Mouse (Mus musculus): ENCODE results near the gene Asic5. TPM values are rescaled to one million over a fixed set of nuclear protein-coding genes. Genes with fewer than 3 reads are reported as not detected.

Gene Asic5
- polyA plus RNA-seq, 1 experiment, result not detected

DNA sequence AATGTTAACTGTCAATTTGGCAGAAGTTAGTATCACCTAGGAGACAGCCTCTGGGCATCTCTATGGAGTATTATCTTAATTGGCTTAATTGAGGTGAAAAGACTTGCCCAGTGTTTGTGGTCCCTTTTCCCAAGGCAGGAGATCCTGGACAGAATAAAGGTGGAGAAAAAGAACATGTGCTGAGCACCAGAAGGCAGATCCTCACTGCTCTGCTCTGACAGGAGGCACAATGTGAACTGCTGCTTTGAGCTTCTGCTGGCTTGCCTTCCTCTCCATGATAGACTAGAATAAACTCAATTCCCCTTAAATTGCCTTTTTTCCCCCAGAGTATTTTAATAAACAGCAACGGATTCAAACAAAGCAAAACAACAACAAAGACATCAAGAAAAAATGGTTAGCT, 3.0 kb downstream of the Asic5 start:
- Histone ChIP-seq H3K4me1 (ENCODE audit: control insufficient read depth, insufficient read depth, insufficient read length, low read length) (no peaks in the 10 kb centered on the region), H3K4me3 (ENCODE audit: insufficient read depth, low read depth, low read length) (no peak overlapping the region), H3K27ac (replicated peaks; ENCODE audit: low read depth, low read length) (no peak overlapping the region)

DNA sequence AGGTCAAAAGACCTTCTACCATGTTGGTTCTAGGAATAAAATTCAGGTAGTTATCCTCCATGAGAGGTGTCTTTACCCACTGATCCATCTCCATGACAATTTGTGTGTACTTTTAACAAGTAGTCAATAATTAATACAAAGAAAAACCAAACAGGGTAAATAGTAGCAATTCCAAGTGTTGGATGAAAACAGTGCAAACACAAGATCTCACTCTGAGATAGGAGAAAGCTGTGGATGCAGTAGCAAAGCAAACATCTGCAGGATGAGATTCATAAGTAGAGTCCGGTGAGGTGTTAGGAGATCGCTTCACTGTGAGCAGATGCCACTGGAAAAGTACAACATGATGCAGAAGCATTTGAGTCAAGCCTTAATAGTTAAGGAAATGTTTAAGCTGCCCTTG, 4.0 kb downstream of the Asic5 start:
- no peak overlapping the region for H3K27ac ChIP-seq (replicated peaks; ENCODE audit: low read depth, low read length)
- no peak overlapping the region for H3K4me3 ChIP-seq (ENCODE audit: insufficient read depth, low read depth, low read length)
- H3K4me1 ChIP-seq (ENCODE audit: control insufficient read depth, insufficient read depth, insufficient read length, low read length), result no peaks in the 10 kb centered on the region

DNA sequence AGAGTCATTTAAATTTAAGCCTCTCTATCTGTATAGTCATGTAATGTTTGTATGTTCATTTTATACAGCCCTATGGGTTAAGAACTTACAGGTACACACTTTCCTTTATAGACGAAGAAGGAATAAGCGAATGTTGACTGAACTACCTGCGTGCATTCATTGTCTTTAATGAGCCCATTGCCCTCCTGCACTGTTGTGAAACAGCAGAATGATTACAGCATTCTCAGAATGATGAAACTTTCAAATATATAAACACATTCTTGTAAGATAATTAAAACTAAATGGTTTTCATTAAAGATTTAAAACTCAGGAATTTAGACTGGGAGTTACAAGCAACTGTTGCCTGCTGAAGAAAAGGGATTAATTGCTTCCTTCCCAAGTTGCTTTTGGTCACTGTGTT, 5.5 kb downstream of the Asic5 start:
- no peaks in the 10 kb centered on the region for H3K4me1 ChIP-seq (ENCODE audit: control insufficient read depth, insufficient read depth, insufficient read length, low read length)
- H3K4me3 ChIP-seq (ENCODE audit: insufficient read depth, low read depth, low read length), result no peak overlapping the region
- no peak overlapping the region for H3K27ac ChIP-seq (replicated peaks; ENCODE audit: low read depth, low read length)

DNA sequence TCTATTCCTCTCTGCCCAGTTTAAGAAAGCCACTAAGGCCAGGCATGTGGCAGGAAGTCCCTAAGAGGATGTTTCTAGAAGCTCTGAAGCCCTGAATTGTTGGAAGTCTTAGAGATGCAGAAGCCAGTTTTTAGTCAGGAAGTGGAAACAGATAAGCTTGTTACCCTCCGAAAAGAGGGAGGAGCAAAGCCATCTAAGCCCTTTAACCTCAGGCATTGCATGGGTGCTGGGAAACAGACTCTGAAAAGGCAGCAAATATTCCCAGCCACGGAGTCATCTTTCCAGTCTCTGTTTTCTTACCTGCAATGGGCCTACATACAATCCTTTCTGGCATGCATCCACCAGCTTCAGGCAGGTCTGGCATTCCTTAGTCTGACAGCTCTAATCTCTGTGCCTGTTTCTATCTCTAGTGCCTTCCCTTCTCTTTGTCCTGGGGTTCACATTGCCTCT, 7.6 kb downstream of the Asic5 start:
- H3K27ac ChIP-seq (replicated peaks; ENCODE audit: low read depth, low read length), result no peak overlapping the region
- H3K4me3 ChIP-seq (ENCODE audit: insufficient read depth, low read depth, low read length), result no peak overlapping the region

DNA sequence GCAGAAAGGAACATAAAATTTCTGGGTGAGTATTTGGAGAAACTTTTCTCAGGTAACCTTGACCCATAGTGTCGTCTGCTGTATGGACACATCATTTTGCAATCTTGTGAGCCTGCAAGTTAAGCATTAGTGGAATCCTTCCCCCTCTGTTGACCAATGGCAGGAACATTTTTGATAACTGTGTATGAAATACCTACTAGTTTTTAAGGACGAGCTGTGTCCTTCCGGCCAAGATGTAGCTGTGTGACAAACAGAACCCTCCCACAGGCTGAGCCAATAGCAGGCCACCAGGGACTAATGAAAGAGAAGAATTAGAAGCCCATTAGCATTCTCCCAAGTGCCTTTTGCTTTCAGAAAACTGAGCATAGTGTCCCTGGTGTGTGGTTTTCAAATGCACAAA, 8.4 kb downstream of the Asic5 start:
- Histone ChIP-seq H3K4me1 (ENCODE audit: control insufficient read depth, insufficient read depth, insufficient read length, low read length) (no peaks in the 10 kb centered on the region), H3K27ac (replicated peaks; ENCODE audit: low read depth, low read length) (no peak overlapping the region), H3K4me3 (ENCODE audit: insufficient read depth, low read depth, low read length) (no peak overlapping the region)

More for the DNA sequence above, 7.6 kb downstream of the Asic5 start:
- no peaks in the 10 kb centered on the region for H3K4me1 ChIP-seq (ENCODE audit: control insufficient read depth, insufficient read depth, insufficient read length, low read length)

DNA sequence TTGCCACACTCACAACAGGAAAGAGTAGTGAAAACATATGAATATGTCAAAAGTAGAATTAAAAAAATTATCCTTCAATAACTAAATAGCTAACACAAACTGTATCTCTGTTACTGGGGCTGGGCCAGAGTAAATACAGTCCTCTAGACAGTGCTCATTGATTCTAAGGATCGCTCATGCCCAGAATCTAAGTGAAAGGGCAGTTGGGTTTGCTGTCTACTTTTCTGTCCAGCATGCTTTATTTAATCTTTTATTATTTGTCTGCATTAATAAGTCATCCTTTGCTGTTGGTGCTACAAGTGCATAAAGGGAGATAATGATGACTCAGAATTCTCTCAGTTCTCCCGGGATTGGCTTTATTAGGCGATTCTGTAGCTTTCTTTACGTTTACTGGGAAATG, 13.3 kb downstream of the Asic5 start:
- Histone ChIP-seq H3K27ac (replicated peaks; ENCODE audit: low read depth, low read length) (no peak overlapping the region), H3K4me3 (ENCODE audit: insufficient read depth, low read depth, low read length) (no peak overlapping the region), H3K4me1 (ENCODE audit: control insufficient read depth, insufficient read depth, insufficient read length, low read length) (no peaks in the 10 kb centered on the region)

DNA sequence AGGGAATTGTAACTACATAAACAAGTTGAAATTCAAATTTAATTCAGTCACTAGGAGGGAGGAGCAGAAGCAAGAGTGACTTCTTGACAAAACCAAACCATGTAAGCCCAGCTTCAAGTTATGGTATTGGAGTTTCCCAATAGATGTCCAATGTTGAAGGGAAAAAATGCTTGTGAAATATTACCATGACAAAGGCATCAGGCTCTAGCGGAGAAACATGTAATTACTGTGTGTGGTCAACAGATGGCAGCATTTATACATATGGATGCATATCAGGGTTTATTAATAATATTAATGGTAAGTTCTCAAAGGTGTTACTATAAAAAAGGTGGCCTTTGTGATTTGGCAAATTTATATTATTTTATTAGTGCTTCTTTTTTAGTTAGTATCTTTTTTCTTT, 13.9 kb downstream of the Asic5 start:
- Histone ChIP-seq H3K27ac (replicated peaks; ENCODE audit: low read depth, low read length) (no peak overlapping the region), H3K4me3 (ENCODE audit: insufficient read depth, low read depth, low read length) (no peak overlapping the region), H3K4me1 (ENCODE audit: control insufficient read depth, insufficient read depth, insufficient read length, low read length) (no peaks in the 10 kb centered on the region)

DNA sequence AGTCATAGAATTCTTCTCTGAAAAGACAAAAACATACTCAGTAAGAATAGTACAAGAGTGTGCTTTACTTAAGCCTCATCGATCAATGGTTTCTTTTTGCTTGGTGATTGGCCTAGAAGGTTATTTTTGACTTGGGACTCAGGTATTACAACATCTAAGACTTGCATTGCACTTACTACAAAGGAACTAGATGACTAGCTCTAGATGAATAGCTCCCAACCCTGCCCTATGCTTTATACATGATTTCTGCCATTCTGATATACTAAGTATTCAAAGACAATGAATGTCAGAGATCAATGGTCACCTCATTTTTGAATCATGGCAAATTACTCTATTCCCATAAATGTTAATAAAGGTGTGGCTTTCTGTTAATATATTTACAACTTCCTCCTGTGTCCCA, 24.9 kb downstream of the Asic5 start:
- no peak overlapping the region for H3K27ac ChIP-seq (replicated peaks; ENCODE audit: low read depth, low read length)
- H3K4me1 ChIP-seq (ENCODE audit: control insufficient read depth, insufficient read depth, insufficient read length, low read length), result no peaks in the 10 kb centered on the region
- H3K4me3 ChIP-seq (ENCODE audit: insufficient read depth, low read depth, low read length), result no peak overlapping the region

DNA sequence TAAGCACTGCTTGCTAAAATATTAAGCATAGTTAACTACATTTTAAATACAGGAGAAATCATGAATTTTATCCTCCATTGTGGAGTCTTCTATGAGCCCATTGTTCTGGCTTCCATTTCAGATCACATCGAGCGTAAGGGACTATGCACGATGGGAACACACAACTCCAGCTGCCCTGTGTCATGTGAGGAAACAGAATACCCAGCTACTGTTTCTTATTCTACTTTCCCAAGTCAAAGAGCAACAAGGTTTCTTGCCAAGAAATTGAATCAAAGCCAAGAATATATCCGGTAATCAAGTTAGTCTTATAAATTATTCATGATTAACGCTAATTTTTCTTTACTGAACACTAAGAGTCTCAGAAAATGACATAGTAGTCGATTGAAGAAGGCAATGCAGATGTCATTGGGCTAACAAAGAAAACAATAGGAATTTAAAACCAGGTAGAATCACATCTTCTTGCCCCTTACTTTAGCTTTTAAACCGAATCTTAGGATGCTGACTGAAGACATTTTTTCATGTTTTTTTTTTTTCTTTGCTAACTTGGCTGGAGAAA, 32.1 kb downstream of the Asic5 start:
- H3K4me3 ChIP-seq (ENCODE audit: insufficient read depth, low read depth, low read length), result no peak overlapping the region
- H3K4me1 ChIP-seq (ENCODE audit: control insufficient read depth, insufficient read depth, insufficient read length, low read length), result no peaks in the 10 kb centered on the region

DNA sequence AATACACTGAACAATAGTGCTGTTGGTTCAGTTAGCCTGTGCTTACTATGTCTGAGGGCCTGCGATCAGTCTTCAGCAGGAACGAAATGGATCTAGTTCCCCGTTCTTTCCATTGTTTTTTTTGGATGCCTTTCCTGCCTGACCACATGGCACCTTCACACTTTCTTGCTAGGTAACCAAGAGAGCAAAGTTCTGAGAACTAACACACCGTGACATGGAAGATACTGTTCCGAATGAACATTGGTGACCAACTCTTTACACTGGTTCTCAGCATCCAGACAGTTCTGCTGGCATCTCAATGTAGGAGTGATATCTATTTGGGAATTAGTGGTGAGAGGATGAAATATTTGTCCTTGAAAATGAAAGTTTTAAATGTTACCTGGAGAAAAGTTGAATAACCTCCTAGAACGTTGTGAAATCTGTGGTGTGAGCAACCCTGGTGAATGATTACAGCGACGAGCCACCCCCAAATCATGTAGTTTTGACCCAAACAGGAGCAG, 40.4 kb downstream of the Asic5 start:
- Histone ChIP-seq H3K4me1 (ENCODE audit: control insufficient read depth, insufficient read depth, insufficient read length, low read length) (no peaks in the 10 kb centered on the region), H3K4me3 (ENCODE audit: insufficient read depth, low read depth, low read length) (no peak overlapping the region), H3K27ac (replicated peaks; ENCODE audit: low read depth, low read length) (no peak overlapping the region)

More for the DNA sequence above, 32.1 kb downstream of the Asic5 start:
- H3K27ac ChIP-seq (replicated peaks; ENCODE audit: low read depth, low read length), result no peak overlapping the region

DNA sequence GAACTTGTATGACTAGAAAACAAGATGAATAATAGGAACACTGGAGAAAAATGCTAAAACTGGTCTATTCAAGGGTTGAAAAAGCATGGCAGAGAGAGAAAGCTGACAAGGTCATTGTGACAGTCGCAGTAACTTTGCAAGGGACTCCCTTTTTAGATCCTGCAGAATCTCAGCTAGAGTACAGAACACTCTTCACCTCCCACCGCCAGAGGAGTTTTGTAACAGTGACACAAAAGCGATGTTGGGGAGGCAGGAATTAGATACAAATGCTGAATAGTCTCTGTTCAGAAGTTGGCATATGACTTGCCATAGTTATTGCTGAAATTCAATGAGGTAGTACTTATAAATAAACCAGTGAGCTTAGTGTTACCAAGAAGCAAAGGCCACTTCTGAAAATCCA, 41.0 kb downstream of the Asic5 start:
- Histone ChIP-seq H3K27ac (replicated peaks; ENCODE audit: low read depth, low read length) (no peak overlapping the region), H3K4me3 (ENCODE audit: insufficient read depth, low read depth, low read length) (no peak overlapping the region), H3K4me1 (ENCODE audit: control insufficient read depth, insufficient read depth, insufficient read length, low read length) (no peaks in the 10 kb centered on the region)

DNA sequence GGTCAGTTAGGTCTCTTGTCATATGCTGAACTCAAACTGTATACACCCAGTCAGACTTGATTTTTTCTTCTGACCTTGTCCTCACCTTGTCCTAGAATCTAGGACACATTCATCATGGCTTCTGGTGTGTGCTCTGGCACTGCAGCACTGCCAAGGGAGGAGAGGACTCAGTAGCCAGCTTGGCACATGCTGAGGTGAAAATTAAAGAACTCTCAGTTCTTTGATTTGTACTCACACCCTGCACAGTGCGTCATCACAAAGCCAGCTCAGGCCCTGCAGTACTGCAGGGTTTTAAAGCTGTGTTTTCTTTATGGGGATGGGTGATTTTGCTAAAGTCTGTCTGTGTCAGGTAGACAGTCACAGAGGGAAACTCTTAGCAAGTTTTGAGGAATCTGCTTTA, 45.2 kb downstream of the Asic5 start:
- Histone ChIP-seq H3K4me3 (ENCODE audit: insufficient read depth, low read depth, low read length) (no peak overlapping the region), H3K27ac (replicated peaks; ENCODE audit: low read depth, low read length) (no peak overlapping the region), H3K4me1 (ENCODE audit: control insufficient read depth, insufficient read depth, insufficient read length, low read length) (no peaks in the 10 kb centered on the region)

DNA sequence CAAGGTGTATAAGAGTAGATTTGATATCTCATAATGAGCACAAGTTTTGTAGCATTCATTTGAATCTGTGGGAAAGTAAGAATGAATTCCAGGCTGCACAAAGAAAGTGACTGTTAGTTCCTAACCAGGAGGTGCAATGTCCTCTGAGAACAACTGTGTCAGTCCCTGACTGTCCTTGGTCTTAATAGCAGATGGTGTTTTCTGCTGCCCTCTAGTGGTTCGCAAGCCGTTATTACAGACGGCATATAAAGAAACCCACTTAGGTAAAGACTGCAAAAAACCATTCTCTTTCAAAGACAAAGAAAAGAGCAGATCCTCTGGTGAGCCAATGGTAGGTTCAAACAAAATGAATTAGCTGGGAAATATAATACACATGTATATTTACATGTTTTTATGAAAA, 47.1 kb downstream of the Asic5 start:
- no peaks in the 10 kb centered on the region for H3K4me1 ChIP-seq (ENCODE audit: control insufficient read depth, insufficient read depth, insufficient read length, low read length)
- H3K4me3 ChIP-seq (ENCODE audit: insufficient read depth, low read depth, low read length), result no peak overlapping the region
- H3K27ac ChIP-seq (replicated peaks; ENCODE audit: low read depth, low read length), result no peak overlapping the region

DNA sequence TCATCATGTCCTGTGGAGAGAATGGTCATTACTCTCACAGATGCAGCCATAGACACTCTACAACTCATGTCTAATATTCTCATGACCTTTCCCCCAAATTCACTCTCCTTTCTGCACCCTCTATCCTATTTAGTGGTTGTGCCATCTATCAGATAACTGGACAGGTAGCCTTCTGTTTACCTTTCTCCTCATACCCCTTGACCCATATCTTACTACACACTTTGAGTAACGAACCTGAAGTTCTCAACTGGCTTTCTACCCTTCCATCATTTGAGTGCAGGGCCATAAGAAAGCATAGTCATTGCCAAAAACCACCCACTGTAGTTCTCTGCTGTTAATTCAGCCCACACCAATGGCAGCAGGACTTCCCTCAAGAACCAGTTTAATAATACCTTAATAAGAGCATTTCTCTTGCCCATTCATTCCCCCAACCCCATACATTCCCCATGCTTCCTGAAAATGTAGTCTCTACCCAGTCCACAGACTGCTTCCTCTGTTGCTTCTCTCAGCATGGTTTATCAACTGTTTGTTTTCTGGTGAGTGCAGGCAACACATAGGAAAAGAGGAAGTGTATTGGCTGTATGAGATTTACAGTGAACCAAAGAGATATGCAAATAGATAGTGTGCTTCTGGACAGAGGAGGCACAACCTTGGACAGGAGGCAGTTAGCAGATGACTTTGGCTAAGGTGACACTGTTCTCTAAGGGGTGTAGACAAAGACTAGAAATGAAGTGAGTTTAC, 48.1 kb downstream of the Asic5 start:
- no peaks in the 10 kb centered on the region for H3K4me1 ChIP-seq (ENCODE audit: control insufficient read depth, insufficient read depth, insufficient read length, low read length)
- H3K4me3 ChIP-seq (ENCODE audit: insufficient read depth, low read depth, low read length), result no peak overlapping the region
- no peak overlapping the region for H3K27ac ChIP-seq (replicated peaks; ENCODE audit: low read depth, low read length)

DNA sequence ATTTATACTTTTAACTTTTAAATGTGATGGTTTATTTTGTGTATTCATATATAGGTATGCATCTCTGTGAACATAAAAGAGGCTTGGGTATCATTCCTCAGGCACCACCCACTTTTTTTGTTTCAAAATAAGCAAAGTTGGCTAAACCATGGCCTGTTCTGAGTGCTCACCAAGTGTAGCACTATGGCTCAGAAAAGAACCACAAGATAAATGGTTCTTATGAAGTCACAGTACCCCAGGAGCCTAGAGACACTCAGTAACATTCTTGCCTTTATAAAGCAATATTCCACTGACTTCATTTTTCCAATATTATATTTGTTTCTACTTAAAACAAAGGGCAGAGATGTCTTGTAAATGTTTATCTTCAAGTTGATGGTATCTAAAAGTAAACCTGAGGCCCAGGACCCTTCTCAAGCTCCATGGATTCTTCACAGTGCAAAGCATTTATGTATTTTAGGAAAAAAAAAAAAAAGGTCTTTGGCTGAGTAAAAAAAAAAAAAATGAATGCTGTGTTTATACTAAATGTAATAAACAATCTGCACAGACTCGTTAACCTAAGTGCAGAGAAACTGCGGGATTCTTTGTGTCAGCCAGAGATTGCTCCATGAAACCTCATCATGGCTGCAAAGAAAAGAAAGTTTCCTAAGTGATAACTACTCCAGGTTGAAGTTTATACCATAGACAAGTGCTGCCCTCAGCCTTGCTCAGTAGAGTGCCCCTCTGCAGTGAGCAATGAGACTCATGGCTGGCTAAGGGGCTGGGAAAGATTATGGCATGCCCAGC, 54.4 kb downstream of the Asic5 start:
- Histone ChIP-seq H3K27ac (replicated peaks; ENCODE audit: low read depth, low read length) (no peak overlapping the region), H3K4me3 (ENCODE audit: insufficient read depth, low read depth, low read length) (no peak overlapping the region), H3K4me1 (ENCODE audit: control insufficient read depth, insufficient read depth, insufficient read length, low read length) (no peaks in the 10 kb centered on the region)
